Mouse (Mus musculus) cerebellum, postnatal 10 days (tissue): ENCODE measurements at regions not wholly inside any gene's neighbourhood (a gene's known extent, or its start where the extent isn't known, plus 50 kb on each side); places are given as distances from the start of the nearest gene placed in this dataset.

ENCODE experiments used
- DNase-seq, 2 experiments: peaks; one replicate each; pipeline ENCODE4 v3.0.0; 2021; ENCODE audit warnings: mixed read lengths in 2 of 2

- no peak for DNase-seq
Observed at GRCm38 (mm10) chr5:4697346-4698095, 60.3 kb downstream of the Fzd1 start.

GRCm38 (mm10) chr5:4696701-4697100, 61.1 kb downstream of the Fzd1 start:
- no peak for DNase-seq

GRCm38 (mm10) chr5:4689130-4689529, 68.7 kb downstream of the Fzd1 start:
- no peak for DNase-seq

- DNase-seq = no peak
Observed at GRCm38 (mm10) chr5:4675316-4675715, 82.5 kb downstream of the Fzd1 start.

GRCm38 (mm10) chr5:4666381-4666780, 91.5 kb downstream of the Fzd1 start:
- DNase-seq = peak; percentile 11 to 16

GRCm38 (mm10) chr5:4665978-4666377, 91.9 kb downstream of the Fzd1 start:
- no peak for DNase-seq

GRCm38 (mm10) chr5:4664918-4665317, 92.9 kb downstream of the Fzd1 start:
- DNase-seq = peak in 1 of 2 experiments; percentile 9

GRCm38 (mm10) chr5:4664488-4664887, 93.3 kb downstream of the Fzd1 start:
- DNase-seq = peak; percentile 64 to 85

GRCm38 (mm10) chr5:4662198-4662585, 95.6 kb downstream of the Fzd1 start:
- DNase-seq = no peak

- DNase-seq = no peak
Observed at GRCm38 (mm10) chr5:4661420-4662197, 96.2 kb downstream of the Fzd1 start.

- DNase-seq = peak; percentile 13
Observed at GRCm38 (mm10) chr5:4657982-4658381, 99.9 kb downstream of the Fzd1 start.

- DNase-seq = no peak
Observed at GRCm38 (mm10) chr5:4654186-4654585, 103.6 kb downstream of the Fzd1 start.

- no peak for DNase-seq
Observed at GRCm38 (mm10) chr5:4651167-4651955, 106.5 kb downstream of the Fzd1 start.

- DNase-seq = no peak
Observed at GRCm38 (mm10) chr5:4650709-4651108, 107.1 kb downstream of the Fzd1 start.

- DNase-seq = no peak
Observed at GRCm38 (mm10) chr5:4649858-4650556, 107.8 kb downstream of the Fzd1 start.

GRCm38 (mm10) chr5:4641041-4641440, 116.8 kb downstream of the Fzd1 start:
- no peak for DNase-seq

GRCm38 (mm10) chr5:4633763-4634162, 124.1 kb downstream of the Fzd1 start:
- DNase-seq = no peak

GRCm38 (mm10) chr5:4625206-4625605, 132.6 kb downstream of the Fzd1 start:
- peak; percentile 25 to 28 for DNase-seq

GRCm38 (mm10) chr5:4623625-4624024, 134.2 kb downstream of the Fzd1 start:
- peak; percentile 20 to 23 for DNase-seq

GRCm38 (mm10) chr5:4620513-4621210, 137.2 kb downstream of the Fzd1 start:
- DNase-seq = peak; percentile 23 to 28

- no peak for DNase-seq
Observed at GRCm38 (mm10) chr5:4615233-4615632, 142.6 kb downstream of the Fzd1 start.

GRCm38 (mm10) chr5:4597471-4597870, 160.4 kb downstream of the Fzd1 start:
- no peak for DNase-seq
